Mouse (Mus musculus): ENCODE data around the gene Olfr670. TPM values are rescaled to one million over a fixed set of nuclear protein-coding genes. Genes with fewer than 3 reads are reported as not detected.
"Not testable (repeated sequence)": the region's sequence is repeated elsewhere in the genome, so short reads cannot be mapped to it uniquely, and the experiment has no call there.

The Olfr670 gene
- polyA plus RNA-seq (2015; fragmentation: Nextera tagmentation; extraction: Ambion mirVana), result not detected in 2 replicates

- no peaks in the 10 kb centered on the region for H3K36me3 ChIP-seq (ENCODE audit: control insufficient read depth, insufficient read depth)
- 65% methylated on average over 1 of the region's 1 CpGs for WGBS
- H3K4me2 ChIP-seq (ENCODE audit: low read length), result no peak within 1 kb of the TSS
- H3K27me3 ChIP-seq (replicated peaks; ENCODE audit: control insufficient read depth, insufficient read depth, low read length), result no peaks in the 10 kb centered on the region
- H3K9ac ChIP-seq (replicated peaks; ENCODE audit: low read depth, low read length), result no peak within 1 kb of the TSS
- no peak within 1 kb of the TSS for H3K27ac ChIP-seq (ENCODE audit: low read length)
- H3K4me1 ChIP-seq (replicated peaks; ENCODE audit: control insufficient read depth, insufficient read depth, low read length), result no peaks in the 10 kb centered on the region
- ATAC-seq, result no peak
- H3K4me3 ChIP-seq (replicated peaks; ENCODE audit: low read length), result no peak within 1 kb of the TSS
- no peaks in the 10 kb centered on the region for H3K9me3 ChIP-seq (ENCODE audit: control insufficient read depth, low read length)
These were observed at the start of gene Olfr670 for GRCm38 (mm10) chr7:104962520-104962919. Gene Olfr670 (minus strand): TSS chr7:104962620.

- Histone ChIP-seq H3K9me3 (ENCODE audit: control insufficient read depth, low read length) (no peaks in the 10 kb centered on the region), H3K9ac (replicated peaks; ENCODE audit: low read depth, low read length) (no peak within 1 kb of the TSS), H3K4me3 (replicated peaks; ENCODE audit: low read length) (no peak within 1 kb of the TSS), H3K4me2 (ENCODE audit: low read length) (no peak within 1 kb of the TSS), H3K27ac (ENCODE audit: low read length) (no peak within 1 kb of the TSS), H3K4me1 (replicated peaks; ENCODE audit: control insufficient read depth, insufficient read depth, low read length) (no peaks in the 10 kb centered on the region), H3K36me3 (ENCODE audit: control insufficient read depth, insufficient read depth) (no peaks in the 10 kb centered on the region), H3K27me3 (replicated peaks; ENCODE audit: control insufficient read depth, insufficient read depth, low read length) (no peaks in the 10 kb centered on the region)
- ATAC-seq, result no peak
These were observed 39.5 kb upstream of the Olfr670 start, which contains the start of gene Olfr672 for GRCm38 (mm10) chr7:105001929-105002328. Gene Olfr672 (minus strand): TSS chr7:105002029.

GRCm38 (mm10) chr7:104979026-104979425, 16.6 kb upstream of the Olfr670 start, which contains the start of gene Olfr671:
Gene Olfr671 (minus strand): TSS chr7:104979126.
- Histone ChIP-seq H3K27me3 (replicated peaks; ENCODE audit: control insufficient read depth, insufficient read depth, low read length) (no peaks in the 10 kb centered on the region), H3K4me2 (ENCODE audit: low read length) (no peak within 1 kb of the TSS)
- 63% methylated on average over 1 of the region's 1 CpGs for WGBS

GRCm38 (mm10) chr7:104972507-104972906, 10.1 kb upstream of the Olfr670 start:
- 77% methylated on average over 2 of the region's 2 CpGs for WGBS

More at GRCm38 (mm10) chr7:104979026-104979425, 16.6 kb upstream of the Olfr670 start, which contains the start of gene Olfr671:
- H3K36me3 ChIP-seq (ENCODE audit: control insufficient read depth, insufficient read depth), result no peaks in the 10 kb centered on the region
- H3K4me1 ChIP-seq (replicated peaks; ENCODE audit: control insufficient read depth, insufficient read depth, low read length), result no peaks in the 10 kb centered on the region
- no peaks in the 10 kb centered on the region for H3K9me3 ChIP-seq (ENCODE audit: control insufficient read depth, low read length)
- no peak within 1 kb of the TSS for H3K4me3 ChIP-seq (replicated peaks; ENCODE audit: low read length)
- H3K27ac ChIP-seq (ENCODE audit: low read length), result no peak within 1 kb of the TSS
- no peak within 1 kb of the TSS for H3K9ac ChIP-seq (replicated peaks; ENCODE audit: low read depth, low read length)
- no peak for ATAC-seq

GRCm38 (mm10) chr7:104950234-104950633, 12.2 kb downstream of the Olfr670 start:
- not testable (repeated sequence) for H3K9me3 ChIP-seq (ENCODE audit: control insufficient read depth, low read length); H3K4me1 ChIP-seq (replicated peaks; ENCODE audit: control insufficient read depth, insufficient read depth, low read length); H3K4me2 ChIP-seq (ENCODE audit: low read length); H3K27ac ChIP-seq (ENCODE audit: low read length); H3K36me3 ChIP-seq (ENCODE audit: control insufficient read depth, insufficient read depth); H3K9ac ChIP-seq (replicated peaks; ENCODE audit: low read depth, low read length); H3K27me3 ChIP-seq (replicated peaks; ENCODE audit: control insufficient read depth, insufficient read depth, low read length); ATAC-seq; H3K4me3 ChIP-seq (replicated peaks; ENCODE audit: low read length)
- 96% methylated on average over 16 of the region's 16 CpGs for WGBS

More at GRCm38 (mm10) chr7:104972507-104972906, 10.1 kb upstream of the Olfr670 start:
- H3K27me3 ChIP-seq (replicated peaks; ENCODE audit: control insufficient read depth, insufficient read depth, low read length); H3K27ac ChIP-seq (ENCODE audit: low read length); H3K9ac ChIP-seq (replicated peaks; ENCODE audit: low read depth, low read length); H3K4me2 ChIP-seq (ENCODE audit: low read length); H3K36me3 ChIP-seq (ENCODE audit: control insufficient read depth, insufficient read depth); ATAC-seq; H3K4me1 ChIP-seq (replicated peaks; ENCODE audit: control insufficient read depth, insufficient read depth, low read length); H3K4me3 ChIP-seq (replicated peaks; ENCODE audit: low read length); H3K9me3 ChIP-seq (ENCODE audit: control insufficient read depth, low read length): not testable (repeated sequence)

GRCm38 (mm10) chr7:104933940-104934339, 28.5 kb downstream of the Olfr670 start, which contains the start of gene Olfr669:
Gene Olfr669 (plus strand): TSS chr7:104934240.
- H3K4me1 ChIP-seq (replicated peaks; ENCODE audit: control insufficient read depth, insufficient read depth, low read length), result no peaks in the 10 kb centered on the region
- H3K9me3 ChIP-seq (ENCODE audit: control insufficient read depth, low read length), result no peaks in the 10 kb centered on the region
- H3K9ac ChIP-seq (replicated peaks; ENCODE audit: low read depth, low read length), result no peak within 1 kb of the TSS
- no peak within 1 kb of the TSS for H3K4me3 ChIP-seq (replicated peaks; ENCODE audit: low read length)
- H3K4me2 ChIP-seq (ENCODE audit: low read length), result no peak within 1 kb of the TSS
- no peak within 1 kb of the TSS for H3K27ac ChIP-seq (ENCODE audit: low read length)
- no peak for ATAC-seq
- H3K36me3 ChIP-seq (ENCODE audit: control insufficient read depth, insufficient read depth), result no peaks in the 10 kb centered on the region
- WGBS, result 89% methylated on average over 1 of the region's 1 CpGs
- no peaks in the 10 kb centered on the region for H3K27me3 ChIP-seq (replicated peaks; ENCODE audit: control insufficient read depth, insufficient read depth, low read length)

- 83% methylated on average over 1 of the region's 1 CpGs for WGBS
These were observed 34.5 kb downstream of the Olfr670 start, which contains the start of gene Olfr668 for GRCm38 (mm10) chr7:104927957-104928356. Gene Olfr668 (minus strand): TSS chr7:104928057.

GRCm38 (mm10) chr7:104921382-104921781, 41.0 kb downstream of the Olfr670 start, which contains the start of gene Olfr667:
Gene Olfr667 (minus strand): TSS chr7:104921482.
- Histone ChIP-seq H3K27ac (ENCODE audit: low read length) (no peak within 1 kb of the TSS), H3K36me3 (ENCODE audit: control insufficient read depth, insufficient read depth) (no peaks in the 10 kb centered on the region), H3K9ac (replicated peaks; ENCODE audit: low read depth, low read length) (no peak within 1 kb of the TSS), H3K9me3 (ENCODE audit: control insufficient read depth, low read length) (no peaks in the 10 kb centered on the region), H3K4me2 (ENCODE audit: low read length) (no peak within 1 kb of the TSS), H3K4me3 (replicated peaks; ENCODE audit: low read length) (no peak within 1 kb of the TSS), H3K4me1 (replicated peaks; ENCODE audit: control insufficient read depth, insufficient read depth, low read length) (no peaks in the 10 kb centered on the region), H3K27me3 (replicated peaks; ENCODE audit: control insufficient read depth, insufficient read depth, low read length) (no peaks in the 10 kb centered on the region)
- ATAC-seq, result no peak
- 97% methylated on average over 1 of the region's 1 CpGs for WGBS

More at GRCm38 (mm10) chr7:104927957-104928356, 34.5 kb downstream of the Olfr670 start, which contains the start of gene Olfr668:
- ATAC-seq, result no peak
- Histone ChIP-seq H3K4me1 (replicated peaks; ENCODE audit: control insufficient read depth, insufficient read depth, low read length) (no peaks in the 10 kb centered on the region), H3K9ac (replicated peaks; ENCODE audit: low read depth, low read length) (no peak within 1 kb of the TSS), H3K4me2 (ENCODE audit: low read length) (no peak within 1 kb of the TSS), H3K27ac (ENCODE audit: low read length) (no peak within 1 kb of the TSS), H3K27me3 (replicated peaks; ENCODE audit: control insufficient read depth, insufficient read depth, low read length) (no peaks in the 10 kb centered on the region), H3K36me3 (ENCODE audit: control insufficient read depth, insufficient read depth) (no peaks in the 10 kb centered on the region), H3K9me3 (ENCODE audit: control insufficient read depth, low read length) (no peaks in the 10 kb centered on the region), H3K4me3 (replicated peaks; ENCODE audit: low read length) (no peak within 1 kb of the TSS)

Measured in forebrain, embryonic 16.5 days (tissue).